Mouse (Mus musculus) liver (tissue): ENCODE results near the gene Got2.

Experiments
- DNase-seq: peaks from one replicate; pipeline ENCODE4 v3.0.0-alpha.2; 2020; ENCODE audit warnings: mixed read lengths

Got2 gene

GRCm38 (mm10) chr8:95817597-95817996, 70.8 kb downstream of the Got2 start:
- no peak for DNase-seq

- DNase-seq = no peak
Observed at GRCm38 (mm10) chr8:95816044-95816708, 72.2 kb downstream of the Got2 start.
